In the genomic region with DNA sequence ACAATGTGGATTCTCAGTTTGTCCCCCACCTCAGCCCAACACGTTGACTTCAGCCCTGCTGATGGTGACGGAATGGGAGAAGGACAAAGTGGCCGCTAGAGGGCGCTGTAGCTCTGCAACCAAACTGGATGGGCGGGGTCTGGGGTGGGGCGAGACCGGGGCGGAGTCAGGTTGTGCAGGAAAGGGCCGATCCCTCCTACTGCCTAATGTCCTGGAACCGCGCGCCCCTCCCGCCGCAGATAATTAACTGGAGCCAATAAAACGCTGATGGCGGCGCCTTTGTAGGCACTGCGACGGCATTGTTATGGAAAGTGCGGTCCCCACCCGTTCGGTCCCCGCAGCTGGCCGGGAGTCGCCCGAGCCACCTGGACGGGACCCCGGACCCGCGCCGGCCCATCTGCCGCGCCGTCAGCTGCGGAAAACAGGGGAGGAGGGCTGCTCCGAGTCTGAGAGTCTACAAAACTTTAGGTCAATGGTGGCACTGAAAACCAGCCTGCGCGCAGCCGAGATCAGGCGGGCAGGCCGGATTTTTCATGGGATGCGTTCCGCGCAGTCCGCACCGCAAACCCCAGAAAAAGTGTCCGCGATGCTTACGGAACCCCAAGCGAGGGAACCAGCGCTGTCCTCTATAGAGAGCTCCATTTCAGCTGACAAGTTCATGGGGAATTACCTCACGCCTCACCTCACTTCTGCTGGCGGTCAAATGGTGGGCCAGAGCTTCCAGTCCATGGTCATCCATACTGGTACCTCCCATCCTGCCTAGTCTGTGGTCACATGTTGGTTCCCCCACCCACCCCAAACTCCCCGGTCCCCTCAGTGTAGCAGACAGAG, we compare ENCODE assay signal across 8 mouse cellular contexts. TPM values are rescaled to one million over a fixed set of nuclear protein-coding genes. Genes with fewer than 3 reads are reported as not detected.
DNase-seq lines count a peak whose midpoint lies in the region; ATAC-seq lines count a peak whose summit lies in the region.

No protein-coding gene starts in this region.

- no peaks in the 10 kb centered on the region for H3K9me3 ChIP-seq in hindbrain, embryonic 14.5 days (ENCODE audit: control insufficient read depth, low read length)

- peak overlapping the region; percentile 57 for H3K4me3 ChIP-seq in hindbrain, embryonic 14.5 days (replicated peaks; ENCODE audit: low read length)

- peak overlapping the region; percentile 68 for H3K9ac ChIP-seq in hindbrain, embryonic 14.5 days

- no peaks in the 10 kb centered on the region for H3K36me3 ChIP-seq in hindbrain, embryonic 14.5 days (replicated peaks; ENCODE audit: control insufficient read depth, insufficient read depth)

- H3K4me2 ChIP-seq in hindbrain, embryonic 14.5 days (replicated peaks), result peak overlapping the region; percentile 81

- 0 out of 2 replicates have a peak, but pooled peaks cover 5% of the 10 kb centered on the region for H3K27me3 ChIP-seq in hindbrain, embryonic 14.5 days (ENCODE audit: control insufficient read depth, insufficient read depth, low read length)

- H3K4me1 ChIP-seq in hindbrain, embryonic 14.5 days (replicated peaks; ENCODE audit: control insufficient read depth, insufficient read depth, low read length), result peaks cover 7% of the 10 kb centered on the region; the same call in 1 of the 2 replicates

- ATAC-seq in hindbrain, embryonic 14.5 days (ENCODE audit: low FRiP score), result peak; percentile 94

- H3K27ac ChIP-seq in hindbrain, embryonic 14.5 days, result peak overlapping the region; percentile 75

- peak; percentile 76 for DNase-seq in T-cell, adult 2 months (ENCODE audit: low spot score)
- peak; percentile 92 to 96 for DNase-seq in cerebellum, postnatal 25 days
- peak; percentile 82 to 84 for DNase-seq in frontal cortex, postnatal 25 days (ENCODE audit: low spot score in 2 of 2)
- DNase-seq in hindbrain, embryonic 14.5 days (ENCODE audit: low spot score), result peak; percentile 97
- peak; percentile 81 to 97 for DNase-seq in layer of hippocampus, postnatal 25 days (ENCODE audit: extremely low spot score in 1 of 2, low spot score in 1 of 2)
- peak; percentile 93 for DNase-seq in lung, postnatal 14 days
- peak; percentile 84 for DNase-seq in retina, adult 2 months (ENCODE audit: low read depth, low spot score)
- peak; percentile 82 for DNase-seq in thymus, postnatal 25 days

- under 1% methylated on average over 53 of the region's 54 CpGs for WGBS in hindbrain, embryonic 14.5 days

RNA-seq across cellular contexts. Expression of a gene that starts 33.2 kb away (rescaled TPM):
- polyA plus RNA-seq in hindbrain, embryonic 14.5 days (2014; fragmentation: Nextera tagmentation; extraction: Ambion mirVana), result 0.73 and 1.4 TPM in 2 replicates
- 1 to 10 TPM; 2.6 TPM for total RNA-seq in layer of hippocampus, postnatal 25 days (2021)

RNA-seq across cellular contexts. Expression of a gene that starts 49.4 kb away (rescaled TPM):
- 39.8 and 42.7 TPM in 2 replicates for polyA plus RNA-seq in hindbrain, embryonic 14.5 days (2014; fragmentation: Nextera tagmentation; extraction: Ambion mirVana)
- 1 to 10 TPM; 7.7 to 8.5 TPM for total RNA-seq in layer of hippocampus, postnatal 25 days (2021)

RNA-seq across cellular contexts. Expression of a gene that starts 51.9 kb away (rescaled TPM):
- polyA plus RNA-seq in hindbrain, embryonic 14.5 days (2014; fragmentation: Nextera tagmentation; extraction: Ambion mirVana), result 10.9 and 13.6 TPM in 2 replicates
- 10 to 100 TPM; 21.1 to 23.1 TPM for total RNA-seq in layer of hippocampus, postnatal 25 days (2021)

Comparison
In these comparisons a context has a peak if more than half of its experiments do, and no peak if none do; other contexts are left out.
1. Peak in every context shown above with its lines: DNase-seq, ATAC-seq, H3K4me3 ChIP-seq and H3K27ac ChIP-seq.